Mouse (Mus musculus) gastrocnemius, postnatal 25 days (tissue): ENCODE results near the gene Banf2. TPM values are rescaled to one million over a fixed set of nuclear protein-coding genes. Genes with fewer than 3 reads are reported as not detected.

ENCODE experiments used
- DNase-seq: peaks from one replicate; pipeline ENCODE4 v3.0.0; 2022
- total RNA-seq, 2 experiments: library from RNA; stranded (reverse); gene quantifications; 1 replicate in 1 of 2; 2 replicates in 1 of 2; pipeline ENCODE4 v1.2.3; 2021

Banf2 gene
- total RNA-seq, 2 experiments from 2014 or later = not detected

DNA sequence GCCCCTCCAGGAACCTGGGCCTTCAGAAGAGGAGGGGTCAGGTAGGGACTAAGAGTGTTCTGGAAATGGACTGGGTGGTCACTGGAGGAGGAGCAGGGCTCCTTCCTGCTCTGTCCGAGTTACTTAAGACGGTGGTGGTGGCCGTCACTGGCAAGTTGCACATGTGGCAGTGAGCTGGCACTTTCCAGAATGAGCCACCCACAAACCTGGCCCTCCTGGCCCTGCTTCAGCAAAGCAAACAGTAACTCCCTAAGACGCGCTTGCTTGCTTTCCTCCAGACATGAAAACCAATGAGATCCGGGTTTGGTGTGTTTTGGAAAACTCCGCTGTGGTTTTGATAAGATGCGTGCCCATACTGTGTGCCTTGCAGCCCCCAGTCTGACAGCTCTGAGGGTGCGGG lies 7.5 kb upstream of the Banf2 start:
- DNase-seq = no peak

DNA sequence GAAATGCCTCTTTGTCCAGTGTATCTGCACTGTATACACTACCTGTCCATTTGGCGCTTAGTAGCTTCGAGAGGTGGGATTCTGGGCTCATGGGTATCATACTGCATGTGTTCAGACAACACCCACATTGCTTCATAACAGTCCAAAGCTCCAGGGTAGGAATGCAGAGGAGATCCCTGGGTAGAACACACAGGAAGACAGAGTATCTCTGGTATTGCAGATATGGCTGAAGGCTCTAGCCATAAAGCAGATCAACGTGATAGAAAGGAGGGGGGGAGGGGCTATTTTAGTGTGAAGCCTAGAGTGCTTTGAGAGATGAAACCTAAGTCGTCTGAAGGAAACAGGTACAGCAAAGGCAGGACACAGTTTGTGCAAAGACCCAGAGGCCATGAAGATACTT lies 6.4 kb upstream of the Banf2 start:
- DNase-seq = no peak

- no peak for DNase-seq
Observed at GRCm38 (mm10) chr2:144030791-144031190, 2.1 kb upstream of the Banf2 start.

DNA sequence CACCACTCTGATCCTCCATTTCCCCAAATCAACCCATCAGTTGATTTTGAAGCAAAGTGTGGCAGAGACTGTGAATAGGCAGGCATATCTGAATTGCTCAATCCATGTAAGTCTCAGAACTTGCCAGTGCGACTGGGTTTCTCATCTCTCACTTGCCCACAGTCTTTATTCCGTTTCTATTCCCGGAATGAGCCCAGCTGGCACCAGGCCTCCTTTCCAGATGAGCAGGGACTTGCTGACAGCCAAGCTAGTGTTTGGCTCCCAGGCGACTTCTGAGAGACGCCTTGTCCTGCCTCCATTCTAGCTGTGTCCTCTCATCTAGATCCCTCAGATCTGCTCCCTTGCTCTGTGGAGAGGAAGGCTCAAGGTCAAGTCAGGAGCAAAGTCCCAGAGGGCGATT lies 11.9 kb downstream of the Banf2 start:
- peak; percentile 68 for DNase-seq

- DNase-seq = no peak
Observed at GRCm38 (mm10) chr2:144045756-144046560, 13.1 kb downstream of the Banf2 start.

DNA sequence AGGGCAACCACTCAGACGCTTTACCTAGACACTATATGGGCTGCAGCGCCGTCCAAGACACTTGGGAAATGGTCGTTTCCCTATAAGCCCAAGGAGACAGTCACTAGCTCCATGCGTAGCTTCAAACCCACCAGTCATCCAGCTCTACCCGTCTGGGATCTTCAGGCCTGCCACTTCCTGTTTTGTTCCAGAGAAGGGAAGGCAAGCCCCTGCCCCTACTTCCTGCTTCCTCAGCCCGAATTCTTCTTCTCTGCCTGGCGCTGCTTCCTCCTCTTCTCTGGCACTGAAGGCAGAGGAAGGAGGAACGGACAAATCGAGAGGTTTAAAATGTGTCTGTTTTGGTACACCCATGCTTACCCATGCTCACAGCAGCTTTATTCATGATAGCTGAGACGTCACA lies 14.1 kb downstream of the Banf2 start:
- DNase-seq = no peak

DNA sequence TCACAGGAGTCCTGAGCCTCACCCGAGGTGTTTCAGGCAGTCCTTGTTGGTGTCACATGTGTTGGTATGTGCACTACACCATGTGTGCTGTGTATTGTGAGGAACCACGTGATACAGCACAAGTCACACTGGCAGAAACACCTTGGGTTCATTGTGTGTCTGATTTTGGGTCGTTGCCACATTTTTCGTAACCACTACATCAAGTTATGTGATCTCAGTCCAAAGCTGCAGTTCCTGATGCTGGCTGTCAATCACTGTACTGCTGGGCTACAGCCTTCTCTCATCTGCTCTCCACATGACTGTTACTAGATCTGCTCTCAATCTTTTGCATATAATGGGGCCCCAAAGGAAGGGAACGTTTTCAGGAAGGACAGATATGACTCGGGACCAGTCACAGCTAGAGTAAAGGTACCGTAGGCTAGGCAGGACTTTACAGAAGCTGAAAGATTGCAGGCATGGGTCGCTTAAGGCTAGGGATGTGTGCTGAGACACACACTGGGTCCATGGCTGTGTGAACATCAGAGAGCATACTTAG lies 17.4 kb downstream of the Banf2 start:
- no peak for DNase-seq

DNA sequence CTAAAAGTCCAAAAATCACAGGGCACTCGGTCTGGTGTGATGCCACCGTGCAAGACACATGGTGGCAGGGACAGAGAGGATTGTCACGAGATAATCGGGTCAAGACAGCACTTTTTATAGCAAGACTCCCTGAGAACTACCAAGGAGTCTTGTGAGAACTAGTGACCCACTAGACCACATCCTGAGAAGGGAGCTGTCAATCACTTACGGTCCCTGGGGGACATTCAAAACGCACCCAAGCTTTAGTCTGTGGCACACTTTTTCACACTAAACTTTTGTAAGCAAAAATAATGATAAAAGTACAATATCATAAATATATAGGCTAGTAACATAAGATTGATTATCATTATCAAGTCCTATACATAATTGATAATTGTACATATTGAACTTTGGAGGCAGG lies 18.0 kb downstream of the Banf2 start:
- DNase-seq = no peak

DNA sequence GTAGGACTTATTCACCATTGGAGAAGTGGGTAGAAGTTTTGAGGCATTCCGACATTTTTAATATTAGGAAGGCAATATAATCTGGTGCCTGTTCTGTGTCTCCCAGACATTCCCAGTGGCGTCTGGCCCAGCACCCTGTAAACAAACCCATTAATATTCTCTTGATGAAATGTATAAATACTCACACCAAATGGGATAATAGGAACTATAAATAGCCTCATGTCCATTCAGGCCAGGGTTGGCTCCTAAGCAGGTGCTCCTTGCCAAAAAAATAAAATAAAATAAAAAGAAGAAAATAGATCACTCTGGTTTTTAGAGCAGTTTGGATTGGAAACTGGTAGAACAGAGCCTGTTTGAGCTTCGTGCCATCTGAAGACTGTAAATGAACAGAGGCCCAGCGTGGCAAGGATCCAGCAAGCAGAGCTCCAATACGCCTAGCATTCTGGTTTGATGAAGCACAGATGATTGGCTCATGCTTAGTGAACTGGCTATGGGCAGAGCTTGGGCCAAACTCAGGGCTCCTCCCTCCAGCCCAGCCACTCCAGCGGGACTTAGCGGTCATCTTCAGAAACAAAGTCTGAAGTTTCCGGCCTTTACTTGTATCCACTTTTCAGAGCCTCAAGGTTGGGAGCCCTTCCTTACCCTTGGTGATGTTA lies 19.7 kb downstream of the Banf2 start:
- DNase-seq = peak; percentile 65

DNA sequence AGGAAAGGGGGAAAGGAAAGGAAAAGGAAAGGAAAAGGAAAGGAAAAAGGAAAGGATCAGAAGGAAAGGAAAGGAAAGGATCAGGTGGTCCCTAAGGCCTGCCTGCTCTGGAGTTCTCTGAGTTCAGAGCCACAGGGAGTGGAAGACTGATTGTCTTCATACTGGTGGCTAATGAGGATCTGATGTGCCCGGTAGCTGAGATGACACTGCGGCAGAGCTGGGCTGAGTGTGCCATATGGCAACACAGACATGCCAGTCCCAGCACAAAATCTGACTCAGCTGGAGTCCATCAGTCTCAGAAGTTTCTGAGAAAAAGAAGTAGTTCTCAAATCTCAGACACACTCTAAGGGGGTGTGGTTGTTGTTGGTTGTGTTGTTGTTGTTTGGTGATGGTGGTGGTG lies 24.9 kb downstream of the Banf2 start:
- DNase-seq = no peak

GRCm38 (mm10) chr2:144061701-144062100 lies 28.8 kb downstream of the Banf2 start:
- DNase-seq = no peak

DNA sequence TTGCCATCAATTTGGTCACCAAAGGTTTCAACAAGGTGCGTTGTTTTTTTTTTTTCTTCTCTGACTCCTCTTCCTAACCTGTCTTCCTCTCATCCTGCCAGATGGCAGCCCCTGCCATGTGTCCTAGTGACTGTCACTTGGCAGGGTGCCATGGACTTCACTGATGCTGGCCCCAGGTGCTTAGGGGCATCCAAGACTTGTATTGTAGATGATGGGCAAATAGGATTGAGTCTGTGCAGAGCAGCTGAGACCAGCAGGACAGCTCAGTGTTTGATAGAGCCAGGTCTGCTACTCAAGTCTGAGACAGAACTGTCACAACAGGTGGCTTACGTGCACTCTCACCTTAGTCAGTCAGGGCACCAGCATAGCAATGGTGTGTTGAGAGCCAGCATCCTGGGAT lies 32.6 kb downstream of the Banf2 start:
- no peak for DNase-seq

- DNase-seq = no peak
Observed at GRCm38 (mm10) chr2:144069663-144070062, 36.8 kb downstream of the Banf2 start.

DNA sequence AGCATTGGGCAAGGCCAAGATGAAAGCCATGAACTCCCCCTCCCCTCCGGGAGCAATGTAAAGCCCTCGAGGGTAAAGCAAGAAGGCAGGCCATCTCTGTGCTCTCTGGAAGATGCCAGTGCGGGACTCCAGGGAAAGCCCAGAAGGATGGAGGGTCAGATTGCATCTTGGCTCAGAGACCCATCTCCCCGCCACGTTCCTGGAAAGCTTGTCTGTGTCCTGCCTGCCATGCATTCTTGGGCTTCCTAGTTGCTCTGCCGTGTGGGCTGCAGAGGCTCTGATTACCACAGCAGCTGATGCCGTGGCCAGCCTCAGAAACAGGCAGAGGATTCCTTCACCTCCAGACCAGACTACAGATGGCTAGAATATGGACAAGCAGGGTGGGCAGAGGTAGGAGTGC lies 37.6 kb downstream of the Banf2 start:
- peak; percentile 44 for DNase-seq

DNA sequence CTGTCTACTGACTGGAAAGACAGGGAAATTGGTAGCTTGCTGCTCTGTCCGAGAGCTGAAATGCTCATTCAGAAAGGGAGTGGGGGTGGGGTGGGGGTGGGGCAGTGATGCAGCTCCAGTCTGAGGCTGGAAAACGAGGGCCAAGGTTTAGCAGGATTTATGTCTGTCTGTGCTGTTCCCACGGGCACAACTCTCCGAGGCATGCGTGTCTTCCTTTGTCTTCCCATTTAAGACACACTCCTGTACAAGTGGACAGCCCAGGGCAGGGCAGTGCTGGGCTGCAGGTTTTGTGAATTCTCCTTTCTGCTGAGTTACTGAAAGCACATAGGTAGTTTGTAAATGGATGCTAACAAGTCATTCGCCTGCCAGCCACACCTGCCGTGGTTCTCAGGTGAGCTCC lies 39.8 kb downstream of the Banf2 start:
- no peak for DNase-seq

DNA sequence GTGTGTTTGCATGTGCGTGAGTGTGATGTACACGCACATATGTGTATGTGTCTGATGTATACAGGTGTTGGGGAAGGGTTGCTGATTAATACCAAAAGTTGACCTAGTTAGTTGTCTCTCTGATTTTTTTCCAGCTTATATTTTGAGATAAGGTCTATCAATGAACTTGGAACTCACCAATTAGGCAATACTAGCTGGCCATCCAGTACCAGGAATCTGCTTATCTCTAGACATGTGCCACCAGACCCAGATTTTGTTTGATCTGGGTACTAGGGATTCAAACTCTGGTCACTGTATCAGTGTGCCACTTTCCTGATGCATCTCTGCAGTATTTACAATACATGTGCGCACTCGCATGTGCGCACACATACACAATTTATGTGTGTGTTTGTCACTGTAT lies 41.2 kb downstream of the Banf2 start:
- no peak for DNase-seq

GRCm38 (mm10) chr2:144076625-144077024 lies 43.8 kb downstream of the Banf2 start:
- no peak for DNase-seq

- no peak for DNase-seq
Observed at GRCm38 (mm10) chr2:144078897-144079296, 46.0 kb downstream of the Banf2 start.

- DNase-seq = peak; percentile 52
Observed at GRCm38 (mm10) chr2:144086183-144086847, 53.5 kb downstream of the Banf2 start.

DNA sequence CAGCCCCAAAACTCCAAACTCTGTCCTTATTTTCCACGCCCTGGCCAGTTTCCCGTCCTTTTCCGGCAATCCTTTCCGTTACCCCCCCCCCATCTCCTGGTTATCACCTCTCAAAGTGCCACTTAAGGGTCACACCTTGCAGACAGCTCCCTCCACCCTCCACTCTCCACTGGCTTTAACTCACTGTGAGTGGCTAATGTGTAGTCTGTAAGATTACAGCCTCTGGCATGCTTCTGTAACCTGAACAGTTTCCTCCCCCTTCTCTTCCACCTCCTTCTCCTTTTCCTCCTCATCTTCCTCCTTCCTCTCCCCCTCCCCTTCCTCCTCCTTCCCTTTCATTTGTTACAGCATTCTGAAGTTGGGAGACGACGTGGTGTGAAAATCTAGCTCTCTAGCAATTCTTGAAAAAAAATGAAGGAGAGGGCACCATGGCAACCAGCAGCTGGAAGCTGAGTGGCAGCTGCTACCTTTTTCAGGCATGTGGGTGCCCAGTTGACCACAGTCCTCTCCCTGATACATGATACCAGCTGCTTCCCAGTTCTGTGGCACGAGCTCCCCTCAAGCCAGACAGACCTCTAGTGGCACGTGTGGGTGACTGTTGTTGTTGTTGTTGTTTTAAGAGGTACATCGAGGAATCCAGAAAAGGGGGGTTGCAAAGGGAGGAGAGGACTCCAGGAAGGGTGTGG lies 55.2 kb downstream of the Banf2 start:
- no peak for DNase-seq

- no peak for DNase-seq
Observed at GRCm38 (mm10) chr2:144092767-144093166, 59.9 kb downstream of the Banf2 start.

DNA sequence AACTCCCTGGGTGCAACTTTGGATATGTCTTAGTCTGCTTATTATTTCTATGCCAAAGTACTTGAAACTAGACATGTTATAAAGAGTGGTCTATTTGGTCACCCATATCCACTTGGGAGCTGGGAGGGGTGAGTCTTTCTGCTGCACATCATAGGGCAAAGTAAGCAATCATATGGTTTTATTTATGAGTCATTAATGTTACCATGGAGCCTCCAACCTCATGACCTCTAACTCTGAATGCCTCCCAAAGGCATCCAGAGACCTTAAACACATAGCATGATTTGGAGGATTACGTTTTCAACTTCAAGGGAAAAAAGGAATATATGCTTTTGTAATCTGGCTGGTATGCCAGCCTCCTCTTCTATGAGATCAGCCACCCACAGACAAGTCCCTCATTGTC lies 61.9 kb downstream of the Banf2 start:
- DNase-seq = no peak
